Mouse (Mus musculus) ZHBTc4 (cell line): ENCODE measurements around the gene Plcb3.

Experiments used
- DNase-seq: peaks from one replicate; pipeline ENCODE4 v3.0.0-alpha.2; 2011; ENCODE audit warnings: low read depth, low spot score

The Plcb3 gene

DNA sequence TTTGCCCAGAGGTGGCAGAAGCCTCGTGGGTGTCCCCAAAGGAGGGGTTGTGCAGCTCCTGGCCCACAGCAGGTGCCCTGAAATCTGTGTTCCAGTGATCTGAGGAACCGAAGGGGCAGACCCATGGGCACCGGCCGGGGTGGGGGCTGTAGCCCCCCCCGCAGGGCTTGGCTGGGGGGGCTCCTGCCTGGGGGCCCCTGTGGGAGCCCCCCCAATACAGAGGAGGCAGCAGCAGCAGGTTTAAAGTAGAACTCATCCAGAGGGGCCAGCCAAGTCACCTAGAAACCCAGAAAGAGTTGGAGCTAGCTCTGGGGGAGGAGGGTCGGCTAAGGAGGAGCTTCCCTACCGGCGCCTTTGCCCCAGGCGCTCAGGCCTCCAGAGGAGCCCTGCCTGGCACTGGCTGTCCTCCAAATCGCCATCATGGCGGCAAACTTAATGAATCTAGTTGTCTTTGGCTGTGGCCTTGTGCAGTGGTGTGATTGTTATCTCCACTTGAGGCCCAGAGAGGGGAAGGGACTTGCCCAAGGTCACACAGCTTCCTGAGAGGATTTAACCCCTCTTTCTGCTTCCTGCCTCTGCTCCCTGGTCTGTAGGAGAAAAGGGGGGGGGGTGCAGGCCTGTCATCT, 5.7 kb downstream of the Plcb3 start:
- peak; percentile 64 for DNase-seq

- peak; percentile 82 for DNase-seq
These were observed 6.4 kb downstream of the Plcb3 start for GRCm38 (mm10) chr19:6969665-6970381.

DNA sequence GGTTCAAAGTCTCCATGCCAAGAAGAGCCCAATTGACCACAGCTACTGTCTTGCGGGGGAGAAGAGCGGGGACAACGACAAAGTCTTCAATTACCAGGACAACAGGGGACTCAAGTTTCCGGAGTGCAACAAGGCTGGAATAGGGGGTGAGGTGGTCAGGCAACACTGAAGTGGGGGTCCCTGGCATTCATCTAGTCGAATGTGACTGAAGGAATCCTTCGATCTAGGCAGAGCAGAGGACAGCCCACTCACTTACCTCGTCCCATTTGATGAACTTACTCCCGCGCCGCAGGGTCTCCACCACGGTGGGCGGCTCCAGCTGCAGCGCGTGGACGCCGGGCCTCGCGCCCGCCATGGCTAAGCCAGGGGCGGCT, 7.0 kb downstream of the Plcb3 start:
- DNase-seq: no peak

GRCm38 (mm10) chr19:6968491-6969271, 7.6 kb downstream of the Plcb3 start:
- DNase-seq: peak; percentile 53

GRCm38 (mm10) chr19:6956461-6956860, 19.8 kb downstream of the Plcb3 start:
- DNase-seq: no peak

DNA sequence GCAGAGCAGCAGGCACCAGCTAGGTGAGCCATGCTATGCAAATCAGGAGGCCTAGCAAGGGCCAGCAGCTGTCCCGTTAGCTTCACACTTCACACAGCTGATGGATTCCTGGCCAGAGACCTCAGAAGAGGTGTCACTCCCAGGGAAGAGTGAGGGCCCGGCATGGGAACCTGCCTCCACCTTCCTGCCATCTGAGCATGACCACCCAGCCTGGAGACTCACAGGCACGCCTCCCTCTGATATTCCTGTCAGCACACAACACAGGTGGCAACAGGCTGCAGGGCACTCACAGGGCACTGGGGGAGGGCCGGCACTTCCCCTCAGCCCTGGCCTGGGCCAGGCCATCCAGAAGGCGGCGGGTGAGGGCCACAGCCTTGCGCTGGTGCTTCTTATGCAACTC, 20.8 kb downstream of the Plcb3 start:
- no peak for DNase-seq

DNA sequence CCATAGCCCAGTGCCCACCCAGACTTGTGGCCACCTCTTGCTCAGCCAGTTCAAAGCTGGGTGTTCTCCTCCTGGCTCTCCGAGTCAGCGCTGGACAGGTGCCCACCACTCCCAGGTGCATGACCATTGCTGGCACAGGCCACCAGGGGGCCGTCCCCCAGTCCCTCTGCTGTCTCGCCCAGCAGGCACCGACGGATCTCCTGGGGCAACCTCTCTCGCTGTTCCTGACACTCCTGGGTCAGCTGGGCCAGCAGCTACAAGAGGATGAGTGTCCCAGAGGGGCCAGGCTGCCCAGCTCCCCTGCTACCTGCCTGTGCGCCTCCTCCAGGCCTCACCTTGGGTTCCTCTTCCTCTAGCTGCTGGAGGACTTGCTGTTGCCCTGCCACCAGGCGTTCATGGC, 22.2 kb downstream of the Plcb3 start:
- DNase-seq: peak; percentile 29

DNA sequence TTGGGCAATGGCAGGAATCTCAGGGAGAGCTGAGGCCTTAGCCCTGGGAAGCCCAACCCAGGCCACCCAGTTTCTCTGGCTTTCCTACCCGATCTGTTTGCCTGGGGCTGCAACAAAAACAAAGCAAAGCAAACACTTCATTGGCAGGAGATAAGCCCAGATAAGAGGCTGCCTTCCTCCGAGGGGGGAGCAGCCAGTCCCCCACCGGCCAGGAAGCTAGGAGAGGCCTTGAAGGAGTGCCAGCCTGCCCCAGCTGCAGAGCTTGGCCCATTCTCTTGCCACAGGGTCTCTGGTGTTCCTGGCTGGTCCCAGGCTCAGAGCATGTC, 23.6 kb downstream of the Plcb3 start:
- no peak for DNase-seq

- DNase-seq: peak; percentile 54
These were observed 24.1 kb downstream of the Plcb3 start for GRCm38 (mm10) chr19:6951994-6952711.

GRCm38 (mm10) chr19:6951381-6951968, 24.8 kb downstream of the Plcb3 start:
- peak; percentile 94 for DNase-seq

GRCm38 (mm10) chr19:6950613-6951153, 25.6 kb downstream of the Plcb3 start:
- DNase-seq: peak; percentile 60

DNA sequence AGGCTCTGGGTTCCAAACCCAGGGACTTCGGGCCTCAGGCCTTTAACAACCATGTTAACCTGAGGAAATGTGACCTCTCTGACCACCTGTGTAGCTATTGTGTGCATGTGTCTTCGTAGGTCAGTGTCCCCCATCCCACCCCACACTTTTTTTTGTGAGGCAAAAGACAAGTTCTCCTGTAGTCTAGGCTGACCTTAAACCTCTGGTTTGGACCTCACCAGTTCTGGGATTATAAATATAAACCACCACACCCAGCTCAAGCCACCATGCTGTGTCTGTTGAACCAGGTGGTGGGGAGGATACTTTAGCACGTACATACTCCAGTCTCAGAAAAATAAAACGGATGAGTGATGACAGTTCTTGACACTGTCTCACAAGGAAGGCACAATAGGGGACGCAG, 26.3 kb downstream of the Plcb3 start:
- DNase-seq: no peak

DNA sequence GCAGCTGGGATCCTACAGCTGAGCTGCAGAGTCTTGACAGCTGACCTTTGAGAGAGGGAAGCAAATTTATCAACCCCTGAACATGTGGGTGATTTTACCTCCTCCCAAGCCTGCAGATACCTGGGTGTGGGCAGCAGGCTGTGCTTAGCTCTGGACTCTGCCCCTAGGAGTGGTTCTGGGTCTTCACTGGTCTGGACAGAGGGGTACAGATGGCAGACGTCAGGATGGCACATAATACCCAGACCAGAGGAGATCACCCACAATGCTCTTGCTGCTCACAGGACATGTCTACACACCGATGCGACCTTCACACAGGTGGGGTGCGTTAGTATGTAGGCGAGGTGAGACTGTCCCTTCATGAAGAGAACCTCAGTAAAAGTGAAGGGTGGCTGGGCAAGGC, 26.7 kb downstream of the Plcb3 start:
- no peak for DNase-seq

DNA sequence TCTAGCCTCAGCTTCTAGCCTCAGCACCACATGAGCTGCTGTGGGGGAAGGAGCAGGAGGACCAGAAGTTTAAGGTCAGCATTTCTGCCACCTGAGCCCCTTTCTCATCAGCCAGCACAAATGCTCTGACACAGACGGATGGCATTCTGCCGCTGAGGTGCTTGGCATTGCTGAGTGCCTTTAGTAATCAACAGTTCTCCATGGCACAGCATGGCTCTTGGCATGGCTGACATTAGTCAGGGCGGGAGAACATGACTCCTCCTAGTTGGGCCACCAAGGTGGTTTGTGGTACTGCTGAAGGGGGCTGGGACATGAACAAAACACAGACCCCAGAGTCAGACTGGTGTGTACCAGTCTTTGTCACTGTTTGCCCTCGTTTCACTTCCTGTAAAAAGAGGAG, 28.1 kb downstream of the Plcb3 start:
- DNase-seq: no peak

- DNase-seq: peak; percentile 58
These were observed 28.5 kb downstream of the Plcb3 start for GRCm38 (mm10) chr19:6947742-6948141.

DNA sequence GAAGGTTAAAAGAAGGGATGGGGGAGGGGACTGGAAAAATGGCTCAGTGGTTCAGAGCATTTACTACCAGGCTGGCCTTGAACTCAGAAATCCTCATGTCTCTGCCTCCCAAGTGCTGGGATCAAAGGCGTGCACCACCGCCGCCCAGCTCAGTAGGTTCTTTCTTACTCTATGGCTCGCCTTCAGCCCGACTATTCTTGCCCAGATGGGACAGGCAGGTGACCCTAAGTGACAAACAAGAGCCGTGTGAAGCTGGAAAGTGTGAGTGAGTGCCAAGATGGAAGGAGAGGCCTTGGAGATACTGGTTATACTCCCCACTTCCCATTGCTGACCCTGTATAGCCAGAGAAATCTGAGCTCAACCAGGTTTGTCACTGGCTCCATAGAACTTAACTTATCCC, 32.6 kb downstream of the Plcb3 start:
- DNase-seq: no peak

DNA sequence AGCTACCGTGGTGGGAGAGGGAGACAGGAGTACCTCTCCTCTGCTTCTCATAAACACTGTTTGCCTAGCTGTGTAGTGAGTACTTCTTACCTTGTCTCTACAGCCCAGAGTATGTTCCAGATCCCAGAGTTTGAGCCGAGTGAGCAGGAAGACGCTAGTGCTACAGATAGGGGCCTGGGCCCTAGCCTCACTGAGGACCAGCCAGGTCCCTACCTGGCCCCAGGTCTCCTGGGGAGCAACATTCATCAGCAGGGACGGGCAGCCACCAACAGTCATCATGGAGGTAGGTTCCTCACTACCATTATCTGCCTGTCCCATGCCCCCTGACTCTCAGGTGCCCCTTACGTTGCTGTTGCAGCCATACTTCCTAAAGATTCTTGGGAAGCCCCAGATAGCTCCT, 33.5 kb downstream of the Plcb3 start:
- no peak for DNase-seq

GRCm38 (mm10) chr19:6942249-6942691, 34.0 kb downstream of the Plcb3 start, which contains the start of gene Gpr137:
Gene Gpr137, minus strand, starts transcription at chr19:6942480.
- DNase-seq: peak; percentile 97

DNA sequence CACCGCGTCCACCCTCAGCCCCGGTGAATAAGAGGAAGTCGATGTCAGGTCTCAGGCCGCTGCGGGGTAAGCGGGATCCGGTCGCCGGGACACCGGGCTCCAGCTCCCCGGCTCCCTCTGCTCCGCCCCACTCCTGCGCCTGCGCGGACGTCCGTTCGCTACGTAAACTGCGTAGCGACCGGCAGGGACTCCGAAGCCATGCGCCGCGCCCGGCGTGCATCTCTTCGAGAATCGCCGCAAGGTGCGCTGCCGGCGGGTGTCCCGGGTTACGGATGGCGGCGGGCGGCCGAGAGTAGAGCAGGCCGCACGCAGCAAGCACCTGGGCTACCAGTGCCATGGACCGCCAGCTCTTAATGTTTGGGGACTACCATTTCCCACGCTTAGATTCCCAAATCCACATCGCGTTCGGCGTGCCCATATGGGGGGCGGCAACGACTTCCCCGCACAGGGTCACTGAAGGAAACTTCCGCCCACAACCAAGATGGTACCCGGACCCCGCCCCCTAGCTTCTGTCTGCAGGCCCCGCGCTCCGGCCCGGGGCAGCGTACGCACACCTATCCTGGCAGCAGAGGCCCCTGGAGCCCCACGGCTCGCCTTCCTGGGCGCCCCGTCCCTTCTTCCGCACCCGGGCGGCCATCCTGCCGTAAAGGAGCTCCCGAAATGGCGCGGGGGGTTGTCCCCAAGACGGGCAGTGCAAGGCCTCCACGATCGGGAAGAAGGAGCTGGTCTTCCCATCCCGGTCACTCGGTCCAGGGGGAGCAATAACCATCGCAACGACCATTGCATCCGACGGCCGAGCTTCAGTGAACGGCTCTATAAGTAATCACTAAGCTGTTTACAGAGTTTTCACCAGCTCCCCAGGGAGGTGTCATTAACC, 34.7 kb downstream of the Plcb3 start, which contains the start of gene Bad:
TSS of gene Bad (plus strand) at position 490 of the 877 bp plus-strand sequence.
- DNase-seq: peak; percentile 96
